Mouse (Mus musculus) adrenal gland, postnatal 10 days (tissue): ENCODE results near the gene Pla2g1b. TPM values are rescaled to one million over a fixed set of nuclear protein-coding genes. Genes with fewer than 3 reads are reported as not detected.

Experiments used
- total RNA-seq, 2 experiments: library from RNA; stranded (reverse); gene quantifications; 2 replicates each; pipeline ENCODE4 v1.2.3; 2021

Pla2g1b gene
- total RNA-seq, 2 experiments from 2014 or later: not detected

Other genes with a start within 250 kb of the Pla2g1b start
- gene Pop5, start 230.4 kb upstream of the Pla2g1b start, total RNA-seq: 10 to 100 TPM; 86.6 to 97.6 TPM
- 100 to 1,000 TPM; 228 to 254 TPM for gene Rnf10, start 193.4 kb upstream of the Pla2g1b start, total RNA-seq
- gene Coq5, start 186.6 kb upstream of the Pla2g1b start, total RNA-seq: 100 to 1,000 TPM in 1 of 2 experiments, 10 to 100 TPM in 1; 90.7 to 114 TPM
- gene Dynll1, start 165.3 kb upstream of the Pla2g1b start, total RNA-seq: 100 to 1,000 TPM; 243 to 258 TPM
- 10 to 100 TPM; 67.1 to 70.7 TPM for gene Srsf9, start 139.1 kb upstream of the Pla2g1b start, total RNA-seq
- 10 to 100 TPM; 19.1 to 20.1 TPM for gene Gatc, start 125.1 kb upstream of the Pla2g1b start, total RNA-seq
- gene Triap1, start 125.0 kb upstream of the Pla2g1b start, total RNA-seq: 10 to 100 TPM; 28.5 to 30.1 TPM
- gene Cox6a1, start 117.3 kb upstream of the Pla2g1b start, total RNA-seq: 1,000 to 10,000 TPM; 1,718 to 1,856 TPM
- 10 to 100 TPM; 15.9 to 16.2 TPM for gene Msi1, start 36.7 kb upstream of the Pla2g1b start, total RNA-seq
- gene Sirt4, start 18.5 kb downstream of the Pla2g1b start, total RNA-seq: 10 to 100 TPM; 15.8 to 31.4 TPM
- 10 to 100 TPM; 55.1 to 72.4 TPM for gene Pxn, start 40.4 kb downstream of the Pla2g1b start, total RNA-seq
- 100 to 1,000 TPM; 933 to 968 TPM for gene Rplp0, start 93.2 kb downstream of the Pla2g1b start, total RNA-seq
- gene Gcn1l1, start 99.0 kb downstream of the Pla2g1b start, total RNA-seq: 10 to 100 TPM; 52.4 to 63.2 TPM
- gene Rab35, start 165.6 kb downstream of the Pla2g1b start, total RNA-seq: 10 to 100 TPM; 54.0 to 57.2 TPM